Mouse (Mus musculus): ENCODE data around the gene Nckap5.
A peak's percentile ranks its signal among the peaks of the same experiment; 100 is the strongest.
"Not testable (repeated sequence)": the region's sequence is repeated elsewhere in the genome, so short reads cannot be mapped to it uniquely, and the experiment has no call there.

Nckap5 gene

DNA sequence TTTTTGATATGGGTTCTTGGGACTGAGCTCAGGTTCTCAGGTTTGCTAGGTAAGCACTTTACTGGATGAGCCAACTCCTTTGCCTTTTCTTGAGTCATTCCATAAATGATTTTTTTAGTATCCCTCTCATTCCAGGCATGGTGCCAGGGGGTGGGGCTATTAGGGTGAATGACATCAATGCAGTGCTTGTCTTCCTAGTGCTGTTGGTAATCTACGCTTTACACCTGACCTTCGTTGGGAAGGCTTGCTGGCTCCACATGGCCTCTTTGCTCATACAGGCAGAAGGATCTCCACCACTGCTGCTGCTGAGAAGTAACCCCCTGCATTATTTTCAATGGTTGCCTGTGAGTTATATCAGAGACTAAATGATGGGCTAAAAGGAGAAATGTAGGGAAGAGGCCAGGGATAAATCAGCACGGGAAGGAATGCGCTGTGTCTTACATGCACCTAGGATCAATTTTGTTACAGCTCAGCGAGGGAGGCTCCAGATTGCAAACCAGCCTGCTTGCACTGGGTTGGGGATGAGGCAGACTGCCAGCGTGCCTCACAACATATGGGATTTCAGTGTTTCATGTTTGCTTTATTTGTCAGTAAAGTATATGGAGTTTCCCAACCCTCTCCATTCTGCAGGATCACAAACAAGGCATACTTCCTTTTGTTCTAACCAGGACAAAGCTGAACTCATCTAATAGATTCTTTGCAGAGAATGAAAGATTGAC lies 676.9 kb downstream of the Nckap5 start:
- DNase-seq, result peak; percentile 77

- DNase-seq, result peak; percentile 71
These were observed 678.4 kb downstream of the Nckap5 start for GRCm38 (mm10) chr1:126152217-126152616.

DNA sequence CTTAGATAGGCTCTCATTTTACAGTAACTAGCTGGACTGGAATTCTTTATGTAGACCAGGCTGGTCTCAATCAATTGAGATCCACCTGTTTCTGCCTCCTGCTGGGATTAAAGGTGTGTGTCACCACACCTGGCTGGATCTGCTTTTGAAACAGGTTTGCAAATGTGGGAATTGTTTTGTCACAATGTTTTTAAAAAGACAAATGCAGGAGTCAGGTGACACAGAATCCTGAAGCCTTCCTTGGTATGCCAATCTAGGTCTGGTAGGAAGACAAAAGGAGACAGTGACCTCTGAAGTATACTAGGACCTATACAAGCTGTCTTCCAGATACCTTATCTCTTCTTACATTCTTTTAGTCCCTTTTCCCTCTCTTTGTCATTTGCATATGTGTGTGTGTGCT lies 680.6 kb downstream of the Nckap5 start:
- DNase-seq, result no peak

- no peak for DNase-seq
These were observed 694.9 kb downstream of the Nckap5 start for GRCm38 (mm10) chr1:126135717-126136116.

- no peak for DNase-seq
These were observed 698.3 kb downstream of the Nckap5 start for GRCm38 (mm10) chr1:126132316-126132715.

- no peak for DNase-seq
These were observed 701.5 kb downstream of the Nckap5 start for GRCm38 (mm10) chr1:126129129-126129528.

DNA sequence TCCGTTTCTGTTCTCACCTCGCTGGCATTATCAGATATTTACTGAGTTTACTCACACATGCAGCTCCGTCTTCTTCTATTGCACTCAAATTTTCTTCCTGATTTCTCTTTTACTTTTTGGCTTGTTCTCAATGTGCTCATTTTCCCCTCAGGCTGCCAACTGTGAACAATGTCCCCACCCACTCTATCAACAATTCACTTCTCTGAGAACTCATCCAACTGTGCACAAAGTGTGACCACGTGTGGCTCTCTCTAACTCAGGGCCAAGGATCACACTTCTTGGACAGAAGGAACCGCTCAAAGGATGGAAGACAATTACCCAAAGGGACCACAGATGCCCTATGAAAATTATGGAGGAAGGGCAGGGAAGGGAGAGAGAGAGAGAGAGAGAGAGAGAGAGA lies 707.5 kb downstream of the Nckap5 start:
- DNase-seq, result peak; percentile 23

GRCm38 (mm10) chr1:126120506-126120905 lies 710.1 kb downstream of the Nckap5 start:
- DNase-seq, result no peak

GRCm38 (mm10) chr1:126116034-126116433 lies 714.6 kb downstream of the Nckap5 start:
- no peak for DNase-seq

- DNase-seq, result no peak
These were observed 724.8 kb downstream of the Nckap5 start for GRCm38 (mm10) chr1:126105673-126106256.

DNA sequence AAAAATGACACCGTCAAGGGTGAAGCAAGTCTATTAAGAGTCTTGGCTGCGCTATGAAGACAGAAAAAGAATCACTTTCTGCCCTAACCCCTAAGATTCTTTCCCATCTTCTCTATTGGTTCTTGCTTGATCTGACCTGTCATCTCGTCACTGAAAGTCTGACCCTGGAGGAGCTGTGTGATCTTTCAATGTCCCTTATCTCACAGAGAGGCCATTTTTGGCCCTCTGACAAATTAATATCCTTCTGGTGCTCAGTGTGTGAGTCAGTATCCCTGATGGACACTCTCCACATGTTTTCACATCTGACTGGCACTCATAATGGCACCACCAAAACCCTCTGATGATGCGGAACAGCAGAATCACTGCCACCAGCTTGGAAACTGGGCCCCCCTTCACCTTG lies 736.3 kb downstream of the Nckap5 start:
- no peak for DNase-seq

DNA sequence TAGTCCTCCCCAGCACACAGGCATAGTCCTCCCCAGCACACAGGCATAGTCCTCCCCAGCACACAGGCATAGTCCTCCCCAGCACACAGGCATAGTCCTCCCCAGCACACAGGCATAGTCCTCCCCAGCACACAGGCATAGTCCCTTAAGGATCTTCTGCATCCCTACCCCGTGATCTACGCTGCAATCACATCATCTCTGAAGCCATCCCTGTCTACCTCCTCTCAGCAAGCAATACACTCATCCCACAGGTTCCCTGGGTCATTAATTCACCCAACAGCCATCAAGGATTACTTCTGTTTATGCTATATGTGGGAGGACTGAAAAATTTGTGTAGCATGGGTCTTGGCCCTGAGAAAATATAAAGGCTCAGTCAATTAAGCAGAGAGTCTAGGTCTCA lies 738.6 kb downstream of the Nckap5 start:
- not testable (repeated sequence) for DNase-seq

DNA sequence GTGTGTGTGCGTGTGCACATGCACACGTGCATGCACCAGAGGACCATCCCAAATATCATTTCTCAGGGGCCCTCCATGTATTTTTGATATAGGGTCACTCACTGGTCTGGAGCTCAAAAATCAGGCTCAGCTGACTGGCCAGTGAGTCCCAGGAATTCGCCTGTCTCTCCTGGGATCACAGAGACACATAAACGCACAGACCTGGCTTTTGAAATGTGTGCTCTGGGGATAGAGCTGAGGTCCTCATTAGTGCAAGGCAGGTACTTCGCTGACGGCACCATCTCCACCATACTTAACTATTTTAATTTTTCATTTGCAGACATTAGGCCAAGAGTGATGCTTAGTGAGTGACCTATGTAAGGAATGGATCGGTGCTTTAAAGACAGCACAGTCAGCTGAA lies 743.4 kb downstream of the Nckap5 start:
- no peak for DNase-seq

GRCm38 (mm10) chr1:126076312-126076711 lies 754.3 kb downstream of the Nckap5 start:
- DNase-seq, result no peak

DNA sequence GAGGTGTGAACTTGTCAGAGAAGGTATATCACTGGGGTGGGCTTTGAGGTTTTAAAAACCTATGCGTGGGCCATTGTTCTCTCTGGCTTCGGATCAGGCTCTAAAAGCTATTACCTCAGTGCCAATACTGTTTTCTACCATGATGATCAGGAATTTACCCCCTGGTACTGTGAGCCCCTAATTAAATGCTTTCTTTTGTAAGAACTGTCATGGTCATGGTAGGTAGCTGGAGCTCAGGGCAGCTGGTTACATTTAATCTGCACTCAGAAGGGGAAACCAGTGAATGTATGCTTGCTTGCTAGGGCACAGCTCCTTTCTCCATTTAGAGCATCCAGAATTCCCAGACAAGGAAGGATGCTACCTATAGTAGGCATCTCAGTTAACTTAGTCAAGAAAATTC lies 759.7 kb downstream of the Nckap5 start:
- DNase-seq, result no peak

- no peak for DNase-seq
These were observed 779.1 kb downstream of the Nckap5 start for GRCm38 (mm10) chr1:126051491-126051890.

DNA sequence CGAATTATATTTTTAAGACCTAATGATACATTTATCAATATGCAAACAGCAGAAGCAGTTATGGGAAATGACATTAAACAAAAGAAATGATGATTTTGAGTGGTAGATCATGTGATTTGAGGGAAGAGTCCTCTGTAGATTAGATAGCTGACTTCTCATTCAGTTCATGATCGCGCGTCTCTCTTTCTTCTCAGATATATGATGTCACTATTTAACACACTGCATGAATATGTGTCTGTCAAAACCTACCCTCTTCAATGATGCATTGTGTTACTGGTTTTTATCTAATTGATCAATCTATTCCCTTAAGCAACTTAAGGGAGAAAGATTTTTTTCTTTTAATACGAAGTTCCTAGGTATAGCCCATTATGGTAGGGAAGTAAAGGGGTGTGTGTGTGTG lies 787.7 kb downstream of the Nckap5 start:
- DNase-seq, result no peak

GRCm38 (mm10) chr1:126027536-126027935 lies 803.1 kb downstream of the Nckap5 start:
- no peak for DNase-seq

- no peak for DNase-seq
These were observed 806.1 kb downstream of the Nckap5 start for GRCm38 (mm10) chr1:126024518-126024917.

- no peak for DNase-seq
These were observed 807.6 kb downstream of the Nckap5 start for GRCm38 (mm10) chr1:126022959-126023358.

DNA sequence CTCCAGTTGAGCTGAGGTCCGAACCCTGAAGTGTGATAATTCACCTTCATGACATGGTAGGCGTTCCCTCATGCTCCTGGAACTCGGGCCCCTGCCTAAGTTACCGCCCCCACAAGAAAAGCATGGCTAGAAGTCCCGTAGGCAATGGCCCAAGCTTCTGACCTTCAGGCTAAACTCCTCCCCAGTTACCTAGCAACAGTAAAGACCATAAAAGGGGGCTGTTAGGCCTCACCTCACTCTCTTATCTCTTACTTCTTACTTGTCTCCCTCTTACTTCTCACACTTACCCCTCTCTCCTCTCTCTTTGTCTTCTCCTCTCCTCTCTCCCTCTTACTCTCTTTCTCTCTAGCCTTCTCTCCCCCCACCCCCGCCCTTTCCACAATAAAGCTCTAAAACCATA lies 811.9 kb downstream of the Nckap5 start:
- not testable (repeated sequence) for DNase-seq

DNA sequence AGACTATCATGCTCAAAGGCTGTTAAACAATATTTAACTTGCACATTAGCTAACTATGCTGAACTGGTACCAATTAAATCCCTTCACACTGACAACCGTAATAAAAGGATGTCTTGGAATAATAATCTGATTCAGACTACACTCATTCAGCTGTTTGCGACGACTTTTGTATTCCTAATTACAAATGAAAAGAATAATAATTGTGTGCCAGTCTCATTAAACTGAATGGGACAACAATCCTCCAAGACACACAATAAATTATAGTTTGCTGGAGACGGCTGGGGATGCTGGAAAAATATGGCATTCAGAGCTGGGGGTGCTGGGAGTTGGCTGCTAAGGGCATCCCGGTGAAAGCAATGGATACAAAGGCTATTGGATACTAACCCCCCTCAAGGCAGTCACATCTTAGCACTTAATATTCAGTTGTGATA lies 818.9 kb downstream of the Nckap5 start:
- DNase-seq, result no peak

- DNase-seq, result peak; percentile 10
These were observed 823.0 kb downstream of the Nckap5 start for GRCm38 (mm10) chr1:126007571-126007970.

- no peak for DNase-seq
These were observed 824.9 kb downstream of the Nckap5 start for GRCm38 (mm10) chr1:126005672-126006071.

GRCm38 (mm10) chr1:125996540-125996939 lies 834.1 kb downstream of the Nckap5 start:
- DNase-seq, result no peak
